Mouse (Mus musculus) c-Kit-positive CD71-negative TER-119-negative erythroid progenitor cells, embryonic 14.5 days (primary cell): ENCODE data around the gene Spryd3.

ENCODE experiments used
- DNase-seq: peaks from one replicate; pipeline ENCODE4 v3.0.0-alpha.2; 2013; ENCODE audit warnings: low read depth

Gene Spryd3

GRCm38 (mm10) chr15:102146882-102147281 is 10.8 kb upstream of the Spryd3 start:
- peak; percentile 56 for DNase-seq

GRCm38 (mm10) chr15:102146089-102146488 is 10.1 kb upstream of the Spryd3 start:
- no peak for DNase-seq

- no peak for DNase-seq
Measured at GRCm38 (mm10) chr15:102145330-102145729, 9.3 kb upstream of the Spryd3 start.

GRCm38 (mm10) chr15:102144726-102145125 is 8.7 kb upstream of the Spryd3 start:
- no peak for DNase-seq

GRCm38 (mm10) chr15:102144274-102144711 is 8.3 kb upstream of the Spryd3 start, which contains the start of gene Igfbp6:
TSS of gene Igfbp6 (plus strand) at chr15:102144362.
- no peak for DNase-seq

GRCm38 (mm10) chr15:102142914-102143912 is 7.2 kb upstream of the Spryd3 start:
- DNase-seq: no peak

GRCm38 (mm10) chr15:102141120-102141519 is 5.1 kb upstream of the Spryd3 start:
- no peak for DNase-seq

- no peak for DNase-seq
Measured at GRCm38 (mm10) chr15:102135522-102136128, 409 bp downstream of the Spryd3 start.

GRCm38 (mm10) chr15:102134709-102135108 is 1.3 kb downstream of the Spryd3 start:
- DNase-seq: no peak

GRCm38 (mm10) chr15:102133314-102133713 is 2.7 kb downstream of the Spryd3 start:
- DNase-seq: no peak

- DNase-seq: no peak
Measured at GRCm38 (mm10) chr15:102126303-102126702, 9.7 kb downstream of the Spryd3 start.

- DNase-seq: no peak
Measured at GRCm38 (mm10) chr15:102120530-102120929, 15.5 kb downstream of the Spryd3 start.

- DNase-seq: no peak
Measured at GRCm38 (mm10) chr15:102119831-102120170, 16.2 kb downstream of the Spryd3 start.

GRCm38 (mm10) chr15:102119121-102119830 is 16.8 kb downstream of the Spryd3 start:
- DNase-seq: no peak

GRCm38 (mm10) chr15:102118591-102118990 is 17.4 kb downstream of the Spryd3 start:
- DNase-seq: no peak

GRCm38 (mm10) chr15:102117461-102118443 is 18.3 kb downstream of the Spryd3 start:
- DNase-seq: no peak

- DNase-seq: no peak
Measured at GRCm38 (mm10) chr15:102116753-102117415, 19.1 kb downstream of the Spryd3 start.

- no peak for DNase-seq
Measured at GRCm38 (mm10) chr15:102115731-102116231, 20.3 kb downstream of the Spryd3 start.

- no peak for DNase-seq
Measured at GRCm38 (mm10) chr15:102114651-102115260, 21.3 kb downstream of the Spryd3 start.

GRCm38 (mm10) chr15:102113674-102114073 is 22.4 kb downstream of the Spryd3 start:
- no peak for DNase-seq
